Mouse (Mus musculus) cerebellum, adult 18-20 months (tissue): ENCODE results near the gene Bahcc1.
A peak's percentile ranks its signal among the peaks of the same experiment; 100 is the strongest.

Experiments used
- DNase-seq, 2 experiments: peaks; one replicate each; pipeline ENCODE4 v3.0.0; 2021

Gene Bahcc1

GRCm38 (mm10) chr11:120229861-120230751 lies 2.6 kb upstream of the Bahcc1 start:
- peak; percentile 59 to 75 for DNase-seq

GRCm38 (mm10) chr11:120230841-120231370 lies 1.8 kb upstream of the Bahcc1 start:
- DNase-seq = peak; percentile 43 to 77

- DNase-seq = peak; percentile 100
Measured at GRCm38 (mm10) chr11:120231379-120231778, 1.4 kb upstream of the Bahcc1 start.

DNA sequence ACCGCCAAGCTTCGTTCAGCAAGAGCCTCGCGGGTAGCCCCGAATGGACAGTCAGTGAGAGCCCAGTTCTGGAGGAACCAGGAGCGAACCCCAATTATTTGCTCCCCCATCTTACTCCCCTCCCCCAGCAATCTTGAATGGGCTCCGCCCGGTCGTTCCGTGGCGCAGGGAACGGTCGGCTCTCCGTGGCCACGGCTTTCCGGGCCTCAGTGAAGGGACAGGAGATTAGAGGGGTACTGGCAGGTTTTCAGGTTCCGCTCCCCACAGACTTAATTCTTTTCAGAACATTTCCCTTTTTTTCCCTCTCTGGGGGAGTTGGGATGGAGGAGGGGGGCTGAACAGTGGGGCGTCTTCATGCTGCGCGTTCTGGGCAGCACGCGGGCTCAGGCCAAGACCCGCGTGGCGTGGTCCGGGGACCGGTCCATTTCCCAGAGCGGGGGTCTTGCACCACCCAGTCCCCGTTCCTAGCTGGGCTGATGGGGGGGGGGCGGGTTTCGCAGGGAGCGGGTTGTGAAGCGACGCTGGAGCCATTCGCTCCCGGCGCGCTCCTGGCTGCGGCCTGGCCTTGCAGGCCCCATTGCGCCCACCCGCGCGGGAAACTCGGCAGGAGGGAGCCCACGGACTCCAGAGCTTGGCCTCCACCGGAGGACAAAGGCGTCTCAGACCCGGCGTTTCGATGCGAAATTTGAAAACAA lies 841 bp downstream of the Bahcc1 start:
- DNase-seq = peak in 1 of 2 experiments; percentile 55

DNA sequence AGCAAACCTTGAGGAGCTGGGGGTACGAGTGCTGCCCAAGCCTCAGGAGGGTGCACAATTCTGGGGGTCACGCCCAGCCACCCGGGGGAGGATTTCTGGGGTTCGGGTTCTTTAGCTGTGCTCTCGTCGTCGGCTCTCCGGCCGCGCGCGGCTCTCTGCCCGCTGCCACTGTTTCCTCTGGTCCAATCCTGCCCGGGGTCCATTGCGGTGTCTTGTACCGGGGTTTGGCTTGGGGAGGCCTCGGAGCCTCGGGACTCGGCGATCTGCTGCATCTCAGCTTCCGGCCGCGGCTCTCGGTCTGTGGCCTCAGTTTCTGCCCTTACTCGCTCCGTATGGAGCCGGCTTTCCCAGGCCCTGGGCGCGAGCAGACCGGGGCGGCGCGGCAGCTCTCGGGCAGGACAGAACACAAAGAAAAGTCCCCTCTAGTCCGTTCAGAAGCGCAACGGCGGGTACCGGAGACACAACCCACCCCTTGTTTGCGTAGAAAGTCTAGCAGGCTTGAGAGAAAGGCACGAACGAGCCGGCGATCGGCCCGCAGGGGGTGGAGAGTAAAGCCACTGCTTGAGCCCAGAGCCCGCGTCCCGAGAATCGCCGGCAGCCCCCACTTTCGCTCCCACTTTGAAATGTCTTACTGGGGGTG lies 1.5 kb downstream of the Bahcc1 start:
- peak; percentile 46 to 72 for DNase-seq

GRCm38 (mm10) chr11:120234776-120235181 lies 2.0 kb downstream of the Bahcc1 start:
- DNase-seq = peak; percentile 22 to 67

- DNase-seq = peak; percentile 48 to 66
Measured at GRCm38 (mm10) chr11:120235385-120236113, 2.8 kb downstream of the Bahcc1 start.

DNA sequence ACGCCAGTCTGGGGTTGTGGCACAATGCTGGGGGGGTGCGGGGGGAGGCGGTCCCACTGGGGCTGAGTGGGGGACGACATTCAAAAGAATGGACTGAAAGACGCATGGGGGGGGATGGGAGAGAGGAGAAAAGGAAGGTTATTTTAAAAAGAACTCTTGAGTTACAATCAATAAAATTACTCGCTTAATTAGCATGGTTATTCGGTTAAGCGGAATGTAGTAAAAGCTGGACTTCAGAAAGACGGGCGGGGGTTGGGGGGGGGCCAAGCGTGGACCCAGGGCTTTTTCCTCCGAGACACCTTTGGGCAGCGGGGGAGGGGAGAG lies 3.3 kb downstream of the Bahcc1 start:
- no peak for DNase-seq

GRCm38 (mm10) chr11:120236438-120237165 lies 3.9 kb downstream of the Bahcc1 start:
- peak; percentile 62 to 79 for DNase-seq

DNA sequence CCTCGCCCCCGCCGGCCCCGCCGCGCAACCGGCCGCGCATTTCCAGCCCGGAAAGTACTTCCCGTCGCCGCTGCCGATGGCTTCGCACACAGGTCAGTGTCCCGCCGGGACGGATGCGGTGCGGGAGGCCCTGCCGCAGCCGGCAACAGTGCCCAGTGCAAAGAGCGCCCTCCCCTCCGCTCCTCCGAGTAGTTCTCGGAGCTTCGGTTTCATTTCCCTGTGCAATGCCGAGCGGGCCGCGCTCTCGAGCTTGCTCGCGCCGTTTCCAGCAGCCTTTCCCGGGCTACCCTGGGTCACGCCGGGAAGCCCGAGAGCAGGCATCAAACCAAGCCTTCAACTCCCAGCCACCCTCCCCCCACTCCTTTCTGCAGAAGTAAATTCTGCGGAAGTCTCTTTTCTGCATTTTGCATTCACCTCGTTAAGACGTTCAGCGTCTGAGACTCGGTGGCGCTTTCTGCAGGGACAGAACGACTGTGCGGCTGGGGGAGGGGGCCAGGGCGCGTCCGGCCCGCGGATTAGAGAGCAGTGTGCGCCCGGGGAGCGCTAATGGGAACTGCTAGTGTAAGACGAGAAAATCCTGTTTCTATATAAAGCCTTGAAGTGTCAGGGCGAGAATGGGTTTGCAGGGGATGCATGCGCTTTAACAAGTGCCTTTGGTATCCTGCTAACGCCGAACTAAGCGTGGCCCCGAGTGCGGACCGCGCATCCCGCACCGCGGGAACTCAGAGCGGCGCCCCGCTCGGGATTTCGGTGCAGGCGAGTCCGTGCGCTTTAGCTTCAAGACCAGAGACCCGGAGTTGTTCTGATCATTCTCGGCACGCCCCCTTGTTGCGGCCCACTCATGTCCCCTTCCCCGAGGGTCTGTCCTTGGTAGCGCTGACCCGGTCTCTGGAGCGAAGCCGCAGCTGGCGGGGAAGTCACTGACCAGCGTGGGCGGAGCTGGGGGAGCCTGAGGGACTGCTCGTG lies 4.7 kb downstream of the Bahcc1 start:
- DNase-seq = peak; percentile 50 to 71

DNA sequence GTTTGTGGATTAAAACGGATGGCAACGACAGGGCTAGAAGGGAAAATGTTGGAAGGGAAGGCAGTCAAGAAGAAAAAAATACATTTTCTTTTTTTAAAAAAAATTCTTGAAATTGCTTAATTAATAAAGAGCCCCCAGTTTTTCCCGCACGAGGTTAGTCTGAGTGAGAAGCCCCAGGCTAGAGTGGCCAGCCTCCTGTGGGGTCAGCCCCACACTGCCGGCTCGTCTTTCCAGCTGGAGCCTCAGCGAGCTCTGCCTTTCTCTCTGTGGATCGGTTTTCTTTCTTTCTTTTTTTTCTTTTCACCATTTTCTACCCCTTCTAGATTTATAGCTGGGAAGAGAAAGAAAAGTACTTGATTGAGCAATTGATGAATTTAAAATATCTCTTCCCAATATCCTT lies 5.6 kb downstream of the Bahcc1 start:
- DNase-seq = no peak

- peak in 1 of 2 experiments; percentile 54 for DNase-seq
Measured at GRCm38 (mm10) chr11:120238751-120239359, 6.1 kb downstream of the Bahcc1 start.

- peak in 1 of 2 experiments; percentile 47 for DNase-seq
Measured at GRCm38 (mm10) chr11:120239581-120239991, 6.8 kb downstream of the Bahcc1 start.

- peak; percentile 64 for DNase-seq
Measured at GRCm38 (mm10) chr11:120240206-120240605, 7.5 kb downstream of the Bahcc1 start.

DNA sequence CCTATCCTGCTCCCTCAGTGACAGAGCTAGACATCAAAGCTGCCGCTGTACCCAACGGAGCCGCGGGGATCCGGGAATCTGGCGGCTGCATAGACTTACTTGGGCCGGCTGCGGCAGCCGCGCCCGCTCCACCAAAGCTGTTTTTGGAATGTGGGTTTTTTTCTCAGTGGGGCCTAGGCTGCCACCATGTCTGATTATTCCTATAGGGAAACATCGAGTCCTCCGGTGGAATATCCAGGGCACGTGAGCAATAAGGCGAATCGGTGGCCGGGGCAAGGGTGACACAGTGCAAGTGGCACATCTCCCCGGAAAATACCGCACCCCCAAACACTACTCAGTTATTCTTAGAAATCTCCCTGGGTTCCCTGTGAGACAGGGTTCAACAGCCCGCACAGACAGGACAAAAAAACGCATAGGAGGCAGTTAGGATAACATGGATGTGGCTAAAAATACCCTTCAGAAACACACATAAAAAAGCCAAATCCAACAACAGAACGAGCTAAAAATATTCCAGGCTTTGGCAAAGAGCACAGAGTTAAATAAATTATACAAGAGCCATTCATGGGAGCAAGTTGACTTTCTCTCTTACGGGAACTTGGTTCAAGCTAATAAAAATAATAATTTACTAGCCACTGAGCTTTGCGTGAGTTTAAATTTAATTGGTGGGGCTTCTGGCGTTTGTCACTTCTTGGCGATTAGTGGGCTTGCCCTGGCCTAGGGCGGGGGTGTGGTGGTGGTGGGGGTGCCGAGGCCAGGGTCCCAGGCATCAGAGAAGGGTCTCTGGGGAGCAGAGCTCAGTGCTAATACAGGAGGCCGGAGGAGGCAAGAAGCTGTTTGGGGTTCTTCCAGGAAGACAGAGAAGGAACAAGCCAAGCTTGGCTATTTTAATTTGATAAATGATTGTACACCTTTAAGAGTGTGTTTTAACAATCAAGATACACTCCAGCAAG lies 8.5 kb downstream of the Bahcc1 start:
- no peak for DNase-seq

DNA sequence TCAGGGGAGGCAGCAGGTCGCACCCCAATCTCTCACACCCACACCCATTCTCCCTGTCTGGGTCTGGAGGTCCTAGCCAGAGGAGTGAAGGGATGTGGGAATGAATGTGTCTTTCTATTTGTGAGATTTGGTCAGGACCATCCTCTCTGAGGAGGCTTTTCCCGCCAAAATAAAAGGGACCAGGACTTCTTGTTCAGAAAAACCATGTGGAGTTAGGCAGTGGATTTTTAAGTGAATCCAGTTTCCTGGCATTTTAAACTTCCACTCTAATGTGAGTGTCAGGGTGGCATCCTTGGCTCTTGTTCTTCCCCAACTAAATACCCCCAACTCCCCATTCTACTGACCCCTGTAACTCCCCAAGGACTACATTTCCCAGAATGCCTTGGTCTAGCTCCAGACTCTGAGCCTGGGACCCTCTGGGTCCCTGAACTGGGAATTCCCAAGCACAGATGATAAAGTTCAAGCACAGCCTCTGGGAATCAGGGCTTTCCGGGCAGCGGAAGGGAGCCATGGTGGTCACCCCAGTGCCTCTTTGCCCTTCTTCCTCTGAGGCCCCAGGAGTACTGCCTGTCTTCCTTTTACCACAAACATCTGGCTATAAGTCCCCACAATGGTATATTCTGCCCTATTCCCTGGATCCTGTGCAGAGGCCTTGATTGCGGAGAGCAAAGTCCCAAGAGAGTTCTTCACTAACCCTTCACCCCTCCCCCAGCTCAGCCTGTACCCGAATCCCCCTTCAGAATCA lies 9.4 kb downstream of the Bahcc1 start:
- DNase-seq = no peak

- DNase-seq = no peak
Measured at GRCm38 (mm10) chr11:120242726-120243530, 10.2 kb downstream of the Bahcc1 start.

- no peak for DNase-seq
Measured at GRCm38 (mm10) chr11:120243531-120243820, 10.7 kb downstream of the Bahcc1 start.
